Mouse (Mus musculus) mature B cell (primary cell): ENCODE data around the gene Bloc1s5.
"Not testable (repeated sequence)": the region's sequence is repeated elsewhere in the genome, so short reads cannot be mapped to it uniquely, and the experiment has no call there.

ENCODE experiments used
- in situ Hi-C: fragments of 300-500 bp; cut with MboI; formaldehyde crosslinking; loops from 2 replicates; pipeline ENCODE4 v1.14.3; 2019

Gene Bloc1s5

DNA sequence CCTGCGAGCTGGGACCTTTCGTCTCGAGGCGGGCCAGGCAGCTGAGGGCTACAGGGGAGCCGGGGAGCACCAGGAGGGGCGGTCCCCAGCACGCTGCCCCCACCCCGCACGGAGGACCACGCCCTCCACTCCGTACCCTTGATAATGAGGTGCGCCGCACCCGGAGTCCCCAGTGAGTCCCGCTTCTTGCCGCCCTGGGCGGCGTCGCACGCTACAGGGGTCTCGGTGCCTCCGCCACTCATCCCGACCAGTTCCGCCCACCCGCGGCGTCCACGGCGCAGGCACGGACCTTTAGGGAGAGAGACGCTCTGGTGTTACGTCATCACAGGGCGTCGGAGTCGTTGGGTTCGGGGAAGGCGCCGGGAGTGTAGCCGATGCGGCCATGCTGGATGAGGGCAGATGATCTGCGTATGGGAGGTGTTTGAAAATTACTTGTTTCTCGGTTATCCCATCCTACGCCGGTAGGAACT lies at the start of gene Bloc1s5:
TSS of gene Bloc1s5 (minus strand) at position 310 of the 470 bp plus-strand sequence.
- in situ Hi-C loops = no loop called here

DNA sequence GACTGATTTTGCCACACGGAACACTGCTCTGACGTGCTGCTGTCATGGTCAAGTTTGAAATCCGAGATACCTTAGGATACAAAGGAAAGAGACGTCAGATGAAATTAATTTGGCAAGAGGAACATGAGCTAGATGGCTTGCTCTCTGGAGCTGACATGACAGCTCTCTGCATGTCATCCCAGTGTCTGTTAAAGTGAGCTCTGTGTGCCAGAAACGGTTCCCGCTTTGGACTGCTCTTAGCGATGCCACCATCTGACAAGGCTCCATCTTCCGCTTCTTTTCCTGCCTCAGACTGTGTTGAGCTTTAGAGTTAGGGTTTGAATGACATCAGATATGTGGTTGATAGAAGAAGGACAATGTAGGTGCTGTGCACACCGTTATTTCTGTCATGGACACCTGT lies 37.4 kb upstream of the Bloc1s5 start:
- in situ Hi-C loops = no loop called here

DNA sequence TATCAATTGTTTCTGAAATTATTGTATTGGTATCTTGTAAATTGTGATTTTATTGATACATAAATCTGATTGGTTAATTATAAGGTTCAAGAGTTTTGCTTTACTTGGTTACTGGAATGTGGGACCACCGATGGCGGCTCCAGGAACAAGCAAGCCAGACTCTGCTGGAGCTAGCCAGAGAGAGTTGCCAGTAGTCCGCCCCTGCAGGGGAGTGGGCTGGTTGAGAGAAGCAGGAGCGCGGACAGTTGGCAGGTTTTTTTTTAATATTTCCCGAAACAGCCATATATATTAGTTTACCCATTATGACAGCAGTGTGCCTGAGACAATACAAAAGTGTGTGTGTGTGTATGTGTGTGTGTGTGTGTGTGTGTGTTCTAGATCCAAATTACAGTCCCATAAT lies 36.5 kb upstream of the Bloc1s5 start:
- in situ Hi-C loops = not testable (repeated sequence)

DNA sequence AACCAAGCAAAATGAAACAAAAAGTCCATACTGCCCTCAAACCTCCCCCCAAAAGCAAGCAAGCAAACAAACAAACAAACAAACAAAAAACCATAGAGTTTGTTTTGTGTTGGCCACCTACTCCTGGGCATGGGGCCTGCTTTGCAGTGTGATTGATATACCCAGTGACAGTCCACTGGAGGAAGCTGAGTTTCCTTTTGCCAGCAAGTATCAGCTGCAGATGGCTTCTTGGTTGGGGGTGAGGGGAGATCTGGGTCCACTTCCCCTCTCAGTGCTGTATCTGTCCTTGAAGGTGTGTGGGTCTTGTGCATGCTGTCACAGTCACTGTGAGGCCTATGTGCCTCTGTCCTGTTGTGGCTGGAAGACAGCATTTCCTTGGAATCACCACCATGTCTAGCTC lies 35.1 kb upstream of the Bloc1s5 start:
- in situ Hi-C loops = no loop called here

DNA sequence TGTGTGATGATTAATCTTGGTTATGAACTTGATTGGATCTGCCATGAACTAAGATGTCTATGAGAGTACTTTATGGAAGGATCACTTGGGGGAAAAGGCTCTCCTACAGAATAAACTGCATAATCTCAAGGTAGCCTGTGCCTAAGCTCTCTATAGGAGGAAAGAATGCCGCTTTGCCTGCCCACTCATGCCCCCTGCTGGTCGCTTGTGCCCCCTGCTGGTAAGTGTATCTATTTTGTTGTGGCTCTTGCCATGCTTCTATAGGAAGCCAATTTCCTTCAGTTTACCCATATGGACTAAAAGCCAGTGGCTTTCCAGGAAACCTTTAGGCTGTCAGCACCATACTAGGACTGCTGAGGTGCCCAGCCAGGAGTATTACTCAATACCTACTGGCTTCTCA lies 33.6 kb upstream of the Bloc1s5 start:
- in situ Hi-C loops = no loop called here

DNA sequence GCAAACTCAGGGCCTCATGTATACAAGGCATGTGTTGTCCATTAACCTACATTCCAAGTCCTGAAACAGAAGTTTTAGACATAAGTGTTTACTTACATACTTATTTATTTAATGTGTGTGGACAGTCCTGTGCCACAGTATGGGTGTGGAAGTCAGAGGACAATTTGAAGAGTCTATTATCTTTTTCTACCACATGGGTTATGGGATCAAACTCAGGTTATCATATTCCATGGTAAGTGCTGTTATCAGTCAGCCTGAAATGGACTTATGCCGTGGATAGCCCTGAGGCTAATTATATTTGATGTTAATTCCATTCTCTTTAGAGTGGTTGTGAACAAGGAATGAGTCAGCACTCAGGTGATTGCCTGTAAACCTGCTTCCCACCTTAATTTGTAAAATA lies 29.8 kb upstream of the Bloc1s5 start:
- in situ Hi-C loops = no loop called here

DNA sequence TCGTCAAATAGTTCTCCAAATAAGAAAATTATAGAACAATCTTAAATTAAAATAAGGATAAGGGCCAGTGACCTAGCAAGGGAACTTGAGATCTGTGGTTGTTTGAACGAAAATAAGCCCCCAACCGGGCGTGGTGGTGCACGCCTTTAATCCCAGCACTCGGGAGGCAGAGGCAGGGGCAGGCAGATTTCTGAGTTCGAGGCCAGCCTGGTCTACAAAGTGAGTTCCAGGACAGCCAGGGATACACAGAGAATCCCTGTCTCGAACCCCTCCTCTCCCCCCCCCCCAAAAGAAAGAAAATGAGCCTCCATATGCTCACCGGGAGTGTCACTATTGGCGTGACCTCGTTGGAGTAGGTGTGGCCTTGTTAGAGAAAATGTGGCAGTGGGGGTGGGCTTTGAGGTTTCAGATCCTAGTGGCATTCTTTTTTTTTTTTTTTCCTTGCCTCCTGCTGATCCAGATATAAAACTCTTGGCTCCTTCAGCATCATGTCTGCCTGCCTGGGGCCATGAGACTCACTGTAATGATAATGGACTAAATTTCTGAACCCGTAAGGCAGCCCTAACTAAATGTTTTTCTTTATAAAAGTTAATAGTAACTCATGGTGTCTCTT lies 24.7 kb upstream of the Bloc1s5 start:
- in situ Hi-C loops = no loop called here

DNA sequence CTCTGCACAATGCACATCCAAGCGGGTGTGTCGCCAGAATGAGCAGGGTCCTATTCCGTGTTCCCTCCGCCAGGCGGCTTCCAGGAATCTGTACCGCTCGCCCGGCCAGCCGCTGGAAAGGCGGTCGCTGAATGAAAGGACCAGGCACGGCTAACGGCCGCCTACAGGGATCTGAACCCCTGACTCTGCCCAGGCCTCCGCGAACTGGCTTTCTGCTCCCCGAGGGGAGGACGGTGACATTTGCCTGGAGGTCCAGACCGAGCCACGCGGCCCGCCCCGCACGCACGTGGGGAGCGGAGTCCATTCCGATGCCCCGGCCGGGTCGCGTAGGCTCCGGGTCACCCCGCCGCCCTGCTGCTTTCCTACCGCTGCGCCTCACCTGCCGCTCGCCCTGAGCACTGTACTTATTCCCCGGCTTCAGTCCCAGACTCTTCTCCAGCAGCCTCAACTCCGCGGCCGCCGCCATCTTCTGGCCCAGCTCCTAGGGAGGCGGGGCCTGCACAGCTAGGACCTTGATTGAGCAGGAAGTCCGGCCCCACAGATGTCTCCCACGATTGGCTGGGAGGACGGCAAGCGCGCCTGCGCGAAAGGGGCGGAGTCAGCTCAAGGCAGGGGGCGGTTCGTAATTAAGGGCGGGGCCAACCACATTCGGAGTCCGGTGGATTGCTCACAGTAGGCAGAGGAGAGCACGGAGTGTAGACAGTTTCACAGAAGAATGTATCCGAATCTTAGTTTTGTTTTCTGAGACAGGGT lies 23.8 kb upstream of the Bloc1s5 start, which contains the start of gene Eef1e1:
TSS of gene Eef1e1 (minus strand) at position 531 of the 753 bp plus-strand sequence.
- in situ Hi-C loops = no loop called here

DNA sequence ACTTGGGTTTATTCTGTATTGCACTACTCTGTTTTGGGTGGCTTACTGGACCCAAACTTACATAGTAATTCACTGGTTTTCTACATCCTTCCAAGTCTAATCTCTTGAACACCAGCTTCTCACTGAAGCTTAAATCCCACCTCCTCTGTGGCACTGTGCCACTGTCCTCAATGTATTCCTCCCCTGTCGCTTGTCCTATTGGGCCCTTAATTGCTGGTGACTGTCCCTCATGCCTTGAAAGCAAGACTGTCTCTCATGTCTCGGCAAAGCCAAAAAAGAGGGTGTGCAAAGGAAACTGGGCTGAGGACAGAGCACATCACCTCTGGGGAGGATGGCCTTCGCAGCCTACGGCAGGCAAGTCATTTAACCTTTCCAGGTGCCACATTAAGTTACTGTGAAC lies 23.0 kb upstream of the Bloc1s5 start:
- in situ Hi-C loops = no loop called here

DNA sequence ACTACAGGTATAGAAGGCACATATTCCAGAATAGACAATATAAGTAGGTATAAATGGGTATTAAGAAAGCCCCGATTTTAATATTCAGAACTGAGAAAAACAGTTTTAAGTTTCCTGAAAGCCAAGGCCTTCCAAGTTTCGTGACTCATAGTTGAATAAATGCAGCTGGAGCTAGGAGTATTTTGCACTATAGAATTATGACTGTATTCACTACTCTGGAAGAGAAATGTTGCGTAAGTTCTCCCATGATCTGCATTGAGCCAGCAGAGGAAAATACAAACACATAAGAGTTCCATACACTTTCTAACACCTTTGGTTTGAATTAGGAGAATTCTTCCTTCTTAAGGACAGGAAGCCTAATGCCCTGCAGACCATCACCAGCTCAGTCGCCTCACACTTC lies 15.4 kb upstream of the Bloc1s5 start:
- in situ Hi-C loops = no loop called here

DNA sequence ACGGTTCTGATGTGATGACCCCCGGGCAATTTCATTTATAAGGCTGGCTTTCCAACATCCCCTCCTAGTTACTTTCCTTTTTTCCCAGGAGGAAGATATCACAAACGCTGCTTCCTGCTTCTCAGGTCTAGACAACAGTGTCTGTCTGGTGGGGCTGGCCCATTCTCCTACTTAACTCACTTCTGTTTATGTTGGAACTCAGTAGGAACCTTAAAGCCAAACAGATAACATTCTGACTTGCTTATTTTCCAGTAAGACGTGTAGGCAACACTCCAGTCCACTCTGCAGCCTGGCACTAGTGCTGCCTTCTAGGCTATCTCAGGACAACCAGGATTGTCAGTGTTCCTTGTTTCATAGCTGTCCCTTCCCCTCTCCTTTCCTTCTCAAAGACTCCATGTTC lies 14.2 kb upstream of the Bloc1s5 start:
- in situ Hi-C loops = no loop called here

DNA sequence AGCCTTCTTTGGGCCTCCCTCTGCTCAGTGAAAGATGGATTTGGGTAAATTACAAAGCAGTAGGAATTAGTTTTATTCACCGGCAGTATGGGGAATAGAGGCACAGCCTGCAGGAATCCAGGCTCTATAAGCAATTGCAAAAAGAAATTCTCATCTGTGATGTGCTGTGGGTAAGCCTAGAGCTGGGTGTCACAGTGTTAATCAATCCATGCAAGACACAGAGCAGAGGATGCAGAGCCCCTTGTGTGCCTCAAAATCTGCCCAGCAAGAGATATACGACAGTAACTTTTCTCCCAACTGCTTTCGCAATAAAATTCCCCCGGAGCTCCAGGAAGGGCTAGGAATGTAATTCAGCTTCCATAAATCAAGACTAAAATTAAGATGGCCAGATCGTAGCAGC lies 6.5 kb upstream of the Bloc1s5 start:
- in situ Hi-C loops = no loop called here

DNA sequence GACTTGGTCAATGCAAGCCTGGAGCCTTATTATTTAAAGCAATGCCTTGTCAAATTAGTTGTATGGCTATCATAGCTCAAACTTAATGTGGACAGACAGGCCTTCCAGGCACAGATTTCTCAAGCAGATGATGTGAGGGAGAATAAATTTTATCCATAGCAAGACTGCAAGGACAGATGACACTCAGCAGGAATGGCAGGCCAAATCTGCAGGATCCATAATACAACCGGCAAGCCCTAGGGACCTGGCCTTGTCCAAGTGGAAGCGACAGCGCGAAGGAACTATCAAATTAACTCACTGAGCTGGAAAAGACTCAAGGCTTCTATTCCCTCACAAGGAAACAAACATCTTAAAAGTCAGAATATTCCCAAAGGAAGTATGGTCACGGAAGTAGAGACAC lies 6.1 kb upstream of the Bloc1s5 start:
- in situ Hi-C loops = no loop called here

DNA sequence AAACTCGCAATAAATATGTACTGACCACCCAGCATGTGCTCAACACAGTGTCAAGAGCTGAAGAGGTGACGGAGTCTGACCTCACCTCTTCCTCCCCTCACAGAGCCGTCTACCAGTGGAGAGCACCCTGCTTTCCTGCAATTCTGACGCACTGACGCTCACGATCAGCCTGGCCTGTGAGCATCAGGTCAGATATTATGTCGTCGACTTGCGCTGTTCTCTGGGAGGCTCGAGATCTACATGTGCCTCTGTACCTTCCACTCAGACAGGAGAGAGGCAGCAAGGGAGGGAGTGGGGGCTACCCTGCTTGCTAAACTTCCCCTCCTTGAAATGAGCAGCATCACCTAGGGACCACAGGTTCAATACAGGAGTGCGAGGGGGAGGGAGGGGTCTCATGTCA lies 3.8 kb upstream of the Bloc1s5 start:
- in situ Hi-C loops = no loop called here

DNA sequence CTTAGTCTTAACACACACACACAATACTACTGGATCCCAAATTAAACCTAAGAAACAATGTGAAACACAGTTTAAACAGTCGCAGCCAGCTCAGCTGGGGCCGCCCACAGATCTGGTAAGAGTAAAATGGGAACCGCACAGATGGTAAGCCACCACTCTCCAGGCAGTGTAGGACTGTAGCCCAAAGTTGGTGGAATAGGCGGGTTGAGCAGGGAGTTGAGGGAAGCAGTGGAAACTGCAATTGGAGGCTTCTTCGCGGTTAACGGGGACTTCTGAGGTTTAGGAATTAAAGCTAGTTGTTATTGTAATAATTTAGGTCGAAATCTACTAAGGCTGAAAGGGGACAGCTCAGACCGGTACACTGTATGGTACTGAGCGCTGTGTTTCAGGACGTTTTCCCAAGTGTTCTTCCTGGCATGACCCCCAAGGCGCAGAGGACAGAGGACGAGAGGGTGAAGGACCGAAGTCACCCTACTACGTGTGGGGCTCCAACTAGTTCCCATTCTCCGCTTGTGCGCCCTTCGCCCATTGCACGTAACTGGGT lies 581 bp downstream of the Bloc1s5 start:
- in situ Hi-C loops = no loop called here

DNA sequence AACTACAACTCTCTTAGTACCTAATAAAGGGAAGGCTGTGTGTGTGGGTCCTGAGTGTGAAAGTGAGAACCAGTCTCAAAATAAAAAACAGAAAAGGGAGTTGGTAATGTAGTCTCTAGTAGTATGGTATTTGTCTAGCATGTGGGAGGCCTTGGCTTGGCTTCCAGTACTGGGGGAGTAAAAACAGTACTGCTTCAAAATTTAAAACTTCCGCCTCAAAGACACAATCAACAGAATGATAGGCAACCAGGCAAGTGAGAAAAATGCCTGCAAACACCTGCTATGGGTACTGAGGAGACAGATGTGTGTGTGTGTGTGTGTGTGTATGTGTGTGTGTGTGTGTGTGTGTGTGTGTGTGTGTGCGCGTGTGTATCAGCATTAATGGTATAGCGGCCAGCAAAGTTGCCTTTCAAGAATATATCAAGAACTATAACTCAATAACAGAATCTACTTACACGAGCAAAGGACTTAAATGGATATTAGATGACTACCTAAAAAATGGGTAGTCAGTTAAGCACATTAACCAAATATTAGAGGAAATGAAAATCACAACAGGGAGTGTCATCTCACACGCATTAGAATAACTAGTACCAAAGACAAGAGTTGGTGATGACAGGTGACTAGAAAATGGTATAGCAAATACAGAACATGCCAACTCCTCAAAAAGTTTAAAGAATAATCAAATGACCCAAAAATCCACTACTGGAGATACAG lies 1.5 kb downstream of the Bloc1s5 start:
- in situ Hi-C loops = no loop called here

DNA sequence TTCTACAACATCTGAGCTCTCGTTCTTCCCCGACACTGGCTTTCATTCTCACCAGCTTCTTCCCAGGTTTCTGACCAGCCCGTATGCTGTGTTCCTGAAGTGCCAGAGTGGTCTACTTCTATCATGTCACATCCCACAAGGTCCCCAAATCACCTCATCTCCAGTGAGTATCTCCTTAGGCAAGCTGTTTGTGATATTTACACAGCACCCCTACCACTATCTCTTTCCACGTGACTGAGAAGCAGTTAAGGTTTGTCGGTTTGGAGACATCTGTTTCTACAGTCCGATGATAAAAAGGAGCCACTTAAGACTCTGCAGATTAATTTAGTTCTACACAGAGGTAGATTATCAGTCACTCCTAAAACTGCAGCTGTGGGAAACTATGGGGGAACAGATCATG lies 2.4 kb downstream of the Bloc1s5 start:
- in situ Hi-C loops = no loop called here

DNA sequence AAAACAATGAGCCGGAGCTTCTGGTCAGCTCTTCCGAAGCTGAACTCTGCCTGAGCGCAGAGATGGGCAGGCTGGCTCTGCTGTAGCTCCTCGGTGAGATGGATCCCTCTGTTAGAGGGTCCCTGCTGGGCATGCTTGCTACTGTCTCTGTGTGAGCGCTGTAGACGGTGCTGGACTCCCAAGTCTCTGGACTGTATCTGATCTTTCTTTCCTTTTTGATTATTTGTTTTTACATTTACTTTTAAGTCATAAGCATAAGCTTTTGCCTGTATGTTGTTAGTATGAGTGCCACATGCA lies 8.7 kb downstream of the Bloc1s5 start:
- in situ Hi-C loops = no loop called here

DNA sequence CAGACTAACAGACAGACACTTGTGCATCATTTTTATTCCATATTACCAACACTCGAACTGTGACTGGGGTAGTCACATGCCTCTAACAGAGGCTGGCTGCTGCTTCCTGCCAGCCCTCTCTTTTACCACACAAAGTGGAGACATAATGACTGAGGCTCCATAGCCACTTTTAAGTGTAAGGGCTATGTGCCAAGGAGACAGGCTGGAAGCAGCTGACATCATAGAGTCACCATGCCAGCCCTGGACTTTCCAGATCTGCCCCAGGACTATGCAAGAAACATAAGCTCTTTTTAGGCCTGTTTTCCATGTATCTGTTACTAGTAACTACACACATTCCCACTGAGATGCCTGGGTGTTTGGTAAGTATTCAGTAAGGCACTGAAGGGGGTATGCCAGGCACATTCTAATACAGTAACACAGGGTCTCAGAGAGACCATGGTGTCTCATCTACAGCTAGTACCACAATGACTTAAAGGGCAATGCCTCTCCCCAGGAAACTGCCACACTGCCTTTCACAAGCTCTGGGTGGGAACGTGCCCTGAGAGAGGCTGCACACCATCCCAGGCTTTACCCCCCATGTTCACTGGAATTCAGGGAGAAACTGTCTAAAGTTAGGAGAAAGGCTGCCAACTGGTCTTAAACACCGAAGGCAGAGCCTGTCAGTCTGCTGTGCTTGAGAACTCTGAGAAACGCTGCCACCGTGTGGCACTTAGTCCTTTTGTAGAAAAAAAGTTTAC lies 9.2 kb downstream of the Bloc1s5 start:
- in situ Hi-C loops = no loop called here

DNA sequence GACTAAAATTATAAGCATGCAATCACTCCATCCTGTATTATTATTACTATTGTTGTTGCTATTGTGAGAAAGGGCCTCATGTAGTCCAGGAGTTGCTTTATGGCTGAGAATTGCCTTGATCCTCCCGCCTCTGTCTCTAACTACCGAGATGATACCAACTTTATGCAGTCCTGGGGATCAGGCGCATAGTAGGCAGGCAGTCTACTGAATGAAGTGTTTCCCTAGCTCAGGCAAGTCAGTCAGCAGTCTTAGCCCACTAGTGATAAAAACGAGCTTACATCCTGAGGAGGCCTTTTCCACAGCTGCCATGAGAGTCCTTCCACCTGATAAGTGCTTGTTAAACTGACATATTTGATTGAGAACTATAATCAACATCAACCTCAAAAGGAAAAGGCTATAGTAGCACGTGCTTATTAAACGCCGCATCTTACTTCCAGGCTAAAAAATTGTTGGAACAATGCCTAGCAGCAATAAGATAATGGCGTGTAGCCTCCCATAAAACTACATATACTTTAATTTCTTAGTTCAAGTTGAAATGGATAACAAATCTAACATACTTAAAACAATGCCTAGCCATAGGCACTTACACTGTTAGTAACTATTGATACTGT lies 10.5 kb downstream of the Bloc1s5 start:
- in situ Hi-C loops = no loop called here

DNA sequence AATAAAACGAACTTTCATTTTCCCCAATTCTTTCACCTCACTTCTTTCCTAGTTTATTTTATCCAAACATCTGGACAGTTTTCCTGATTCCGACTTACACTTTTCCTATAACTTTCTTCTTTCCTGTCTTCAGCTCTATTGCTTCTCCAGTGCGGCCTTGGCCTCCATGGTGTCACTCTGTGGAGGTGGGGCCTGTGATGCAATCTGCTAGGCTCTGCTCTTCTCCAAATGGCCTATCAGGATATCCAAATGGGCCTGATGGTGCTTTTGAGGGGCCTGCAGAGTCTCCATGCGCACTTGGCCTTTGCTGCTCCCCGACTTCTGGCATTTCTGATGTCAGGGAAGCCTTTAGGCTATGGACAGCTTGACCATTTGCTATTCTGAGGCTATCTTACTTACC lies 11.6 kb downstream of the Bloc1s5 start:
- in situ Hi-C loops = no loop called here
